ENCODE assay signal across 9 mouse cellular contexts in genomic region chr9:41579107-41580014, GRCm38 (mm10).
DNase-seq lines count a peak whose midpoint lies in the region; ATAC-seq and TF ChIP-seq lines count a peak whose summit lies in the region.
"Had no signal": no experiment of that assay in that cellular context is flagged by ENCODE, and none has a peak within 500 bp of the region (broad histone marks: within the 10 kb centered on the region; RNA-seq: fewer than 3 reads in every experiment).

No protein-coding gene starts in this region.

- H3K9me3 ChIP-seq in hindbrain, embryonic 15.5 days = no peaks in the 10 kb centered on the region

- peak overlapping the region; percentile 86 for H3K4me2 ChIP-seq in hindbrain, embryonic 15.5 days

- peak; percentile 79 for ATAC-seq in hindbrain, embryonic 15.5 days (ENCODE audit: low FRiP score, low read depth)

- peaks cover 29% of the 10 kb centered on the region for H3K4me1 ChIP-seq in hindbrain, embryonic 15.5 days (replicated peaks)

- H3K27ac ChIP-seq in gastrocnemius, adult 2 months = peak overlapping the region; percentile 86
- peak overlapping the region; percentile 98 for H3K27ac ChIP-seq in hindbrain, embryonic 15.5 days (replicated peaks)
- H3K27ac ChIP-seq: macrophage had no signal

- DNase-seq in Muller cell, postnatal 12 days (ENCODE audit: inconsistent ontology term) = peak; percentile 91
- DNase-seq in cerebellum, postnatal 4 days (ENCODE audit: low spot score in 2 of 2) = peak; percentile 32 to 64
- peak; percentile 63 for DNase-seq in gastrocnemius, adult 2 months
- DNase-seq in layer of hippocampus, postnatal 25 days (ENCODE audit: extremely low spot score in 1 of 2, low spot score in 1 of 2) = peak; percentile 30 to 48
- peak; percentile 53 for DNase-seq in lung, postnatal 14 days
- DNase-seq in right cerebral cortex, postnatal 14 days = peak; percentile 48
- no peak for DNase-seq in spleen, adult 12 weeks (ENCODE audit: low spot score)

- WGBS in hindbrain, embryonic 15.5 days = 6% methylated on average over 13 of the region's 13 CpGs

- H3K27me3 ChIP-seq in hindbrain, embryonic 15.5 days = no peaks in the 10 kb centered on the region

- H3K9ac ChIP-seq in hindbrain, embryonic 15.5 days = peak overlapping the region; percentile 91

- intact Hi-C loops in gastrocnemius, adult 2 months (cut with DNase I) = loop anchor here (1.0 to 10.0 kb wide), 3 partner anchors 105 to 371 kb away; no protein-coding TSS in a partner anchor

- H3K4me3 ChIP-seq in gastrocnemius, adult 2 months = peak overlapping the region; percentile 81
- peak overlapping the region; percentile 77 for H3K4me3 ChIP-seq in hindbrain, embryonic 15.5 days

- peak; percentile 67 for TF ChIP-seq CTCF in gastrocnemius, adult 2 months (IDR thresholded peaks at IDR 0.05)

- no peaks in the 10 kb centered on the region for H3K36me3 ChIP-seq in hindbrain, embryonic 15.5 days
